ENCODE assay signal across 8 mouse cellular contexts in genomic region chr13:98031642-98031960, GRCm38 (mm10).
A peak's percentile ranks its signal among the peaks of the same experiment; 100 is the strongest.
DNase-seq lines count a peak whose midpoint lies in the region; ATAC-seq and TF ChIP-seq lines count a peak whose summit lies in the region.

No protein-coding gene starts in this region.

- H3K4me1 ChIP-seq in kidney, embryonic 16.5 days (ENCODE audit: insufficient read depth, low read length), result peaks cover 14% of the 10 kb centered on the region; the same call in 1 of the 2 replicates
- no peaks in the 10 kb centered on the region for H3K4me1 ChIP-seq in embryonic facial prominence, embryonic 11.5 days (ENCODE audit: control insufficient read depth, insufficient read depth, low read length)
- H3K4me1 ChIP-seq in intestine, embryonic 15.5 days (replicated peaks), result no peaks in the 10 kb centered on the region

- no peaks in the 10 kb centered on the region for H3K36me3 ChIP-seq in kidney, embryonic 16.5 days (ENCODE audit: insufficient read depth, low read length)
- H3K36me3 ChIP-seq in embryonic facial prominence, embryonic 11.5 days (replicated peaks; ENCODE audit: control insufficient read depth, insufficient read depth, low read depth, low read length), result no peaks in the 10 kb centered on the region
- H3K36me3 ChIP-seq in intestine, embryonic 15.5 days, result no peaks in the 10 kb centered on the region
- no peaks in the 10 kb centered on the region for H3K36me3 ChIP-seq in myocyte (ENCODE audit: control insufficient read depth, insufficient read depth)

- H3K4me2 ChIP-seq in kidney, embryonic 16.5 days (replicated peaks; ENCODE audit: low read depth, low read length), result peak overlapping the region; percentile 56
- peak overlapping the region; percentile 11; the same call in 1 of the 2 replicates for H3K4me2 ChIP-seq in embryonic facial prominence, embryonic 11.5 days (ENCODE audit: low read depth, low read length)
- peak overlapping the region; percentile 57 for H3K4me2 ChIP-seq in intestine, embryonic 15.5 days (replicated peaks)
- H3K4me2 ChIP-seq in myocyte (ENCODE audit: low read depth), result peak overlapping the region; percentile 92

- no peak for TF ChIP-seq POLR2A in myocyte (IDR thresholded peaks at IDR 0.05; ENCODE audit: insufficient read length, low read depth)

- no peaks in the 10 kb centered on the region for H3K9me3 ChIP-seq in kidney, embryonic 16.5 days (ENCODE audit: low read length)
- H3K9me3 ChIP-seq in embryonic facial prominence, embryonic 11.5 days (replicated peaks; ENCODE audit: control insufficient read depth, low read length), result no peaks in the 10 kb centered on the region
- H3K9me3 ChIP-seq in intestine, embryonic 15.5 days, result no peaks in the 10 kb centered on the region

- H3ac ChIP-seq in myocyte (ENCODE audit: control insufficient read depth, insufficient read length), result no peak overlapping the region

- ATAC-seq in kidney, embryonic 16.5 days (ENCODE audit: low FRiP score, low TSS enrichment), result peak; percentile 49; the same call in 1 of the 2 replicates
- 0 out of 2 replicates have a peak, but pooled peaks have one; percentile 70 for ATAC-seq in embryonic facial prominence, embryonic 11.5 days (replicated peaks; ENCODE audit: insufficient number of reproducible peaks, low FRiP score, low TSS enrichment, low read depth)
- ATAC-seq in intestine, embryonic 15.5 days, result peak; percentile 67

- peak overlapping the region; percentile 59; the same call in 1 of the 2 replicates for H3K27ac ChIP-seq in kidney, embryonic 16.5 days (ENCODE audit: low read length)
- H3K27ac ChIP-seq in embryonic facial prominence, embryonic 11.5 days (replicated peaks; ENCODE audit: low read depth, low read length), result no peak overlapping the region
- 0 out of 2 replicates have a peak overlapping the region, but pooled peaks have one; percentile 13 for H3K27ac ChIP-seq in intestine, embryonic 15.5 days

- H3K4me3 ChIP-seq in kidney, embryonic 16.5 days (ENCODE audit: low read length), result peak overlapping the region; percentile 30
- no peak overlapping the region for H3K4me3 ChIP-seq in embryonic facial prominence, embryonic 11.5 days (ENCODE audit: low read depth, low read length)
- peak overlapping the region; percentile 22 for H3K4me3 ChIP-seq in intestine, embryonic 15.5 days (replicated peaks)
- H3K4me3 ChIP-seq in myocyte, result no peak overlapping the region

- H3K27me3 ChIP-seq in kidney, embryonic 16.5 days (ENCODE audit: insufficient read depth, low read length), result no peaks in the 10 kb centered on the region
- H3K27me3 ChIP-seq in embryonic facial prominence, embryonic 11.5 days (ENCODE audit: control insufficient read depth, insufficient read depth, low read length), result no peaks in the 10 kb centered on the region
- H3K27me3 ChIP-seq in intestine, embryonic 15.5 days (replicated peaks), result no peaks in the 10 kb centered on the region
- H3K27me3 ChIP-seq in myocyte (ENCODE audit: control insufficient read depth, insufficient read depth, insufficient read length), result no peaks in the 10 kb centered on the region

- no peaks in the 10 kb centered on the region for H3K79me2 ChIP-seq in myocyte (ENCODE audit: control insufficient read depth, insufficient read depth)

- WGBS in kidney, embryonic 16.5 days, result 30% methylated on average over 5 of the region's 5 CpGs
- WGBS in embryonic facial prominence, embryonic 11.5 days, result 26% methylated on average over 5 of the region's 5 CpGs
- 46% methylated on average over 5 of the region's 5 CpGs for WGBS in intestine, embryonic 15.5 days

- DNase-seq in kidney, postnatal 4 days, result no peak
- no peak for DNase-seq in embryonic facial prominence, embryonic 11.5 days (ENCODE audit: low spot score)
- DNase-seq in cerebellum, postnatal 4 days (ENCODE audit: low spot score in 2 of 2), result no peak
- no peak for DNase-seq in left cerebral cortex, postnatal 14 days (ENCODE audit: low spot score in 2 of 2)
- DNase-seq in frontal cortex, postnatal 10 days (ENCODE audit: low spot score in 2 of 2), result no peak

- H3K9ac ChIP-seq in kidney, embryonic 16.5 days (replicated peaks; ENCODE audit: low read length), result peak overlapping the region; percentile 61
- 0 out of 2 replicates have a peak overlapping the region, but pooled peaks have one; percentile 9 for H3K9ac ChIP-seq in embryonic facial prominence, embryonic 11.5 days (replicated peaks; ENCODE audit: low read length)
- H3K9ac ChIP-seq in intestine, embryonic 15.5 days, result 0 out of 2 replicates have a peak overlapping the region, but pooled peaks have one; percentile 15

- intact Hi-C loops in left cerebral cortex, postnatal 14 days (cut with DNase I), result loop anchor here (1.0 to 5.0 kb wide), 3 partner anchors 176 to 209 kb away; partner anchors contain the start of gene Arhgef28

TF ChIP-seq in myocyte, 11 proteins besides CTCF, POLR2A, EP300 and RAD21:
- TF ChIP-seq POLR2AphosphoS2 (IDR thresholded peaks at IDR 0.05; ENCODE audit: insufficient read length, low read depth) (no peak), MYOG (IDR thresholded peaks at IDR 0.05; ENCODE audit: control insufficient read depth in 1 of 3, insufficient read depth in 1 of 3, insufficient read length in 2 of 3, low read depth in 2 of 3) (no peak), TCF12 (IDR thresholded peaks at IDR 0.05; ENCODE audit: insufficient read depth, poor library complexity, severe bottlenecking) (no peak), E2F4 (IDR thresholded peaks at IDR 0.05; ENCODE audit: insufficient read depth) (no peak), TCF3 (IDR thresholded peaks at IDR 0.05; ENCODE audit: insufficient read length, low read depth) (no peak), USF1 (IDR thresholded peaks at IDR 0.05; ENCODE audit: low read depth) (no peak), CEBPB (IDR thresholded peaks at IDR 0.05; ENCODE audit: insufficient read depth, poor library complexity, severe bottlenecking) (no peak), REST (IDR thresholded peaks at IDR 0.05; ENCODE audit: insufficient read depth, insufficient read length) (no peak), MYOD1 (IDR thresholded peaks at IDR 0.05; ENCODE audit: control insufficient read depth in 1 of 3, insufficient read length in 2 of 3, low read depth in 2 of 3) (no peak)

Comparison
In these comparisons a context has a peak if more than half of its experiments do, and no peak if none do; other contexts are left out.
1. H3K4me2 ChIP-seq: peak in every context shown above with its lines; median percentile 92 in myocyte; 57 in intestine, embryonic 15.5 days; 56 in kidney, embryonic 16.5 days; 11 in embryonic facial prominence, embryonic 11.5 days.
2. H3K4me3 ChIP-seq: peak in kidney, embryonic 16.5 days (single experiment) and intestine, embryonic 15.5 days (single experiment); none in embryonic facial prominence, embryonic 11.5 days (single experiment) and myocyte (single experiment).
3. H3K9ac ChIP-seq: peak in every context shown above with its lines; median percentile 61 in kidney, embryonic 16.5 days; 15 in intestine, embryonic 15.5 days; 9 in embryonic facial prominence, embryonic 11.5 days.
4. Peak in every context shown above with its lines, with median percentiles within 50 percentile points of each other: ATAC-seq.